Mouse (Mus musculus) heart, postnatal 0 days (tissue): ENCODE measurements around the gene Cadm4.

Source experiments
- CTCF ChIP-seq: IDR thresholded peaks from 2 replicates; pipeline ENCODE4 v1.5.1; 2016; ENCODE audit warnings: antibody characterized with exemption, control low read depth, low read depth
- EP300 ChIP-seq: IDR thresholded peaks from 2 replicates; pipeline ENCODE4 v1.6.1; 2016; ENCODE audit warnings: antibody characterized with exemption, low read depth

GRCm38 (mm10) chr7:24482208-24483020, 591 bp downstream of the Cadm4 start:
- TF ChIP-seq EP300, result no peak
- TF ChIP-seq CTCF, result no peak
